In genomic region chr16:78684031-78684430, GRCm38 (mm10) we compare ENCODE assay signal across 15 mouse cellular contexts.
DNase-seq lines count a peak whose midpoint lies in the region.
"Had no signal": no experiment of that assay in that cellular context is flagged by ENCODE, and none has a peak within 500 bp of the region (broad histone marks: within the 10 kb centered on the region; RNA-seq: fewer than 3 reads in every experiment).

No protein-coding gene starts in this region.

- intact Hi-C loops in gastrocnemius, postnatal 14 days (cut with DNase I; ENCODE audit: low total_unique reads), result no loop called here

- peak; percentile 6 for DNase-seq in gastrocnemius, postnatal 25 days
- no peak for DNase-seq in gastrocnemius, postnatal 14 days
- DNase-seq in brain, adult 2 months (ENCODE audit: low read depth, low spot score), result peak; percentile 51
- DNase-seq in frontal cortex, postnatal 14 days (ENCODE audit: low spot score in 2 of 2), result peak; percentile 6 to 8
- DNase-seq in right cerebral cortex, adult 18-20 months, result peak; percentile 35
- DNase-seq in kidney, postnatal 10 days, result no peak
- no peak for DNase-seq in adrenal gland, postnatal 36 days
- no peak for DNase-seq in ovary, postnatal 36 days (ENCODE audit: low spot score)
- DNase-seq: adrenal gland, postnatal 25 days; B cell, adult 2 months; cerebellum, adult 8-10 months; gastrocnemius, postnatal 10 days; liver, postnatal 0 days; lung, postnatal 4 days; thymus, postnatal 36 days had no signal

Comparison
In these comparisons a context has a peak if more than half of its experiments do, and no peak if none do; other contexts are left out.
1. DNase-seq: peak in gastrocnemius, postnatal 25 days (single experiment), brain, adult 2 months (single experiment), frontal cortex, postnatal 14 days (2 of 2) and right cerebral cortex, adult 18-20 months (single experiment); none in gastrocnemius, postnatal 14 days (single experiment), kidney, postnatal 10 days (single experiment), adrenal gland, postnatal 36 days (0 of 2) and ovary, postnatal 36 days (single experiment).